Mouse (Mus musculus) gastrocnemius, postnatal 25 days (tissue): ENCODE measurements around the gene Sfi1. TPM values are rescaled to one million over a fixed set of nuclear protein-coding genes. Genes with fewer than 3 reads are reported as not detected.
"Not testable (repeated sequence)": the region's sequence is repeated elsewhere in the genome, so short reads cannot be mapped to it uniquely, and the experiment has no call there.

Experiments used
- DNase-seq: peaks from one replicate; pipeline ENCODE4 v3.0.0; 2022
- long read RNA-seq, 2 experiments: library from polyadenylated mRNA; stranded (forward); transcript quantifications; one replicate each; pipeline ENCODE4 v2.0.0; 2021
- total RNA-seq, 2 experiments: library from RNA; stranded (reverse); gene quantifications; 1 replicate in 1 of 2; 2 replicates in 1 of 2; pipeline ENCODE4 v1.2.3; 2021

Gene Sfi1
- 10 to 100 TPM; 10.8 to 14.1 TPM for total RNA-seq
- long read RNA-seq, experiment 1, partial matches to known transcripts: 2 of 6 reads
- long read RNA-seq, experiment 1, other reads (novel, unspliced or antisense): 4 of 6 reads
- long read RNA-seq, experiment 2, partial matches to known transcripts: 3 of 15 reads
- long read RNA-seq, experiment 2, other reads (novel, unspliced or antisense): 8 of 15 reads

DNA sequence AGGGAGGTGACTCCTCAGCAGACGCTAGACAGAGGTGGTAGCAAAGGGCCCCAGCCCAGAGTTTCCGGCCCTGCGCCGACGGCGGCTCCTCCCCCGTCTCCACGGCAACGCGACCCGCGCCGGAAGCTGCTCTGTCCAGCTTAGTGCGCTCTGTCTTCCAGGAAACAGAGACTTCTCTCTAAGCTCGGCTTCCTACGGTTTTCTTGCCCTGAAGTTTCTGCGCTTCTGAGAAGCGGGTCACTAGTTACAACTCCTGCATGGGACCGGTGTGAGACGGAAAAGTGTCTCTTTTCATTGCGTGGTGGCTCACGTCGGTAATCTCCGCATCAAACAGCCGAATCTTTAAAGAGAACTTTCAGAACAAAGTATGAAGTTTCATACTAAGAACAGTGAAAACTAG lies at the start of gene Sfi1:
Gene Sfi1 (minus strand): TSS at position 101 of the 400 bp plus-strand sequence.
- no peak for DNase-seq

DNA sequence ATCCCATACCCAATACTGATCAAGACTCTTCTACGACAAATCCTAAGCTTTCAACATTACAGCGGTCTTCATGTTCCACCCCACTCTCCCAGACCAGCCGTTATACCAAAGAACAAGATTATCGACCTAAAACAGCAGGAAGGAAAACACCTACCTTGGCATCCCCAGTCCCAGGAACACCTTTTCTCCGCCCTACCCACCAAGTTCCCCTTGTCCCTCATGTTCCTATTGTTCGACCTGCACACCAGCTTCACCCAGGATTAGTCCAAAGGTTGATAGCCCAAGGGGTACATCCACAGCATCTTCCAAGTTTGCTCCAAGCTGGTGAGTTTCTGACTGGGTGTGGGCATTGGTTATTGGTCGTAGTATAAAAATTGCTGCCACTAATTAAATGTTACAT lies 49.1 kb upstream of the Sfi1 start:
- no peak for DNase-seq

DNA sequence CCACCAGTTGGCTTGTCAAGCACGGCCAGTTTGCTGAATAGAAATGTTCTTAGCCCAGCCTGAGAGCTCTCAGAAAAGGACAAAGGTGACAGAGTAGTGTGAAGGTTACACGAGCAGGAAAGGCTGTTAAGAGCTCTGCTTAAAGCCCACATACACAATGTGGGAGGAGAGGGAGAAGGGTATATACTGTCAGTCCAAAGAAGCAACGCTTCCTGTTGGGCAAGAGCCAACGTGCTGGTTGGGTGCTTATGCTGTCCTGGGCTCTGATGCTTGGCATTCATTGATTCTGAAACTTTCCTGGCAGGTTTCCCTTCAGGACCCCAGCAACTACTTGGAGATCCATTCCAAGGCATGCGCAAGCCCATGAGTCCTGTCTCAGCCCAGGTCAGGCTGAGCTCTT lies 42.0 kb upstream of the Sfi1 start:
- DNase-seq: no peak

DNA sequence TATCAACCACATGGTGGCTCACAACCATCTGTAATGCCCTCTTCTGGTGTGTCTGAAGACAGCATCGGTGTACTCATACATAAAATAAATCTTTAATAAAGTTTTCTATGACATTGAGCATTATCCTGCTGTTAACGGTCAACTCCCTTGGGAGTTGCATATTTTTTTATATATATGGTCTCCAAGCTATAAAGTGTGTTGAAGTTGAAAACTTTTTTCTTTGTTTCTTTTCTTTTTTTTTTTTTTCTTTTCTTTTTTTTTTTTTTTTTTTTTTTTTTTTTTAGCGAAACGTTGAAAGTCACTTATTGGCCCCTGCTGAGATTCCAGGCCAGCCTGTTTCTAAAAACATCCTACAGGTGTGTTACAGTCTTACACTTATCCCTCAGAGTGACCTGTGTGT lies 40.4 kb upstream of the Sfi1 start:
- DNase-seq: no peak

DNA sequence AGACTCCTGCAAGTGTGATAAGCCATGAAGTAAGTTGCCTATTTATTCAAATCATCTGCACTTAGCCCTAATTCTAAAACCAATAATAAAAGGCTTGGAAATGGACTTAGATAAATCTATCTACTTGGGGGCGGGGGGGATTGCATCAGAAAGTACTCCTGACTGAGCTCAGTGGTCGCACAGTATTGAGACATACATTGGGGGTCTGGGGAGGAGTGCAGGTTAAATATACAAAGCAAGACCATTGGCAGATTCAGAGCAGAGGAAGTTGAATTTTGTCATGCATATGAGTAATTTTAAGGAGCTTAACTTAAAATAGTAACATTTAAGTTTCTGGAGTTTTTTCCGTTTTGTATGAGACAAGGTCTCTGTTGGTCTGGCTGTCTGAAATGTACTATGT lies 39.0 kb upstream of the Sfi1 start:
- DNase-seq: no peak

DNA sequence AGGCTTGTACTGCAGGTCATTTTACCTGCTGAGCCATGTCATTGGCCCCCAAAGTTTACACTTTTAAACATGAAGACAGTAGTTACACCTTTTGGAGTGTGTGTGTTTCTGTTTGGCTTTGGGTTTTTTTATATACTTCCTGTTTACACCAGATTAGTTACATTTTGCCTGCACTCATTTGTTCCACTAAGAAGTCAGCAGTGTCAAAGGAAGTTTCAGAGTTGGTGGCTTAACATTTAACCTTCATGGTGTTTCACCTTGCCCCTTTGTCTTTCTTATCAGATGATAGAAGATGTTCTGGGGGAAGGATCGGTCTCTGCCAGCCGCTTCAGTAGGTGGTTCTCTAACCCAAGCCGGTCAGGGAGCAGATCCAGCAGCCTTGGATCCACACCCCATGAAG lies 33.9 kb upstream of the Sfi1 start:
- no peak for DNase-seq

DNA sequence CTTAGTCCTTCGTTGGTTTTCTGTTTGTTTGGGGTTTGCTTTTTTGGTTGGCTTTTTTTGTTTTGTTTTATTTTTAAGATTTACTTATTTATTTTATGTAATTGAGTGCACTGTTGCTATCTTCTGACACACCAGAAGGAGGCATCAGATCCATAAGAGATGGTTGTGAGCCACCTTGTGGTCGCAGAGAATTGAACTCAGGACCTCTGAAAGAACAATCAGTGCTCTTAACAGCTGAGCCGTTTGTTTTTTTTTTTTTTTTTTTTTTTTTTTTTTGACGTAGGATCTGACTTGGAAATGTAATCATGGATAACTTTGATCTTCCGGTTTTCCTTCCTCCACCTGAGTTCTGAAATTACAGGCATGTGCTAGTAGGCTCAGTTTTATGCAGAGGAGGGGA lies 29.8 kb upstream of the Sfi1 start:
- DNase-seq: no peak

DNA sequence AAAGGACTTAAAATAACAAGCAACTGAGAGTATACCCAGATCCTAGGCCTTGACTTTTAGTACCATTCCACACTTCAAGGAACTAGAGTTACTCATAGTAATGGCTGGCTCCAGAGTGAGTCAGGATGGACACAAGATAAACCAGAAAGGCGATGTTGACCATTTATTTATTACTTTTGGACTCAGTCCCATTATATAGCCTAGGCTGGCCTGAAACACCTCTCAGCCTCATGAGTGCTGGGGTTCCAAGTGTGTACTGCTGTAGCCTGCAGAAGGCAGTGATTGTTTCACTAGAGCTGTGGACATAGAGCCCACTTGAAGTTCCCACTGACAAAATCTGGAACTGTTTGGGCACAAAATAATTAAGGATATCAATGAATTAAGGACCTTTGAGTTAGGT lies 19.3 kb upstream of the Sfi1 start:
- no peak for DNase-seq

DNA sequence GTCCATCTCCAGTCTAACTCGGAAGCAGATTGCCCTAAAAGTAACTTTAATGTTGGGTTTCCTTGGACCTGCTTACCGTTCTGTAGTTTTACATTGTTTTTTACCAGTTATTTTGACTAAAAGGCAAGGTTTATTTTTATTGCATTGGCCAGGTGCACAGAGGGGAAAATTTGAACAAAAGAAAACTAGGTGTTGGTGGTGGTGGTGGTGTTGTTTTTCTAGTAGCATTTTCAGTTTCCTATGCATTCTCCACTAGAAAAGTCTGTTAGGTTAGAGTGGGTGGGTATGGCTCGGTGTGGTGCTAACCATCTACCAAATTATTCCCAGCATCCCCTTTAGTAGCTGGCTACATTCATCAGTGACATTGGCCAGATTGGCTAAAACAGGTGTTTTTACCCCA lies 13.5 kb upstream of the Sfi1 start:
- DNase-seq: no peak

DNA sequence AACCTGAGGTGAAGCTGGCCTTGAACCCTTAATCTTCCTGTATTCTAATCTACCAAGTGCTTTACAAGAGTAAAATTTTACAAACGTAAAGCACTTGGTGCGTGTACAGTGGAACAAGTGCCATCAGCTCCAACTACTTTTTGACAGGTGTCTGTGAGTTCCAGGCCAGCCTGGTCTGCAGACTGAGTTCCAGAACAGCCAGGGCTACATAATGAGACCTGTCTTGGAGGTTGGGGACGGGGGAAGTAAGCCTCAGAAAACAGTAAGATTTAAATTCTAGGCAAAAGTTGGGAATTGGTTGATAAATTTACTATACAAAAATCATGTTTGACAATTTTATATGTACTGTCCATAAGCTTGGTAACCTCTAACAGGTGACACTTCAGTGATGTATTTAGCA lies 11.9 kb upstream of the Sfi1 start:
- DNase-seq: no peak

DNA sequence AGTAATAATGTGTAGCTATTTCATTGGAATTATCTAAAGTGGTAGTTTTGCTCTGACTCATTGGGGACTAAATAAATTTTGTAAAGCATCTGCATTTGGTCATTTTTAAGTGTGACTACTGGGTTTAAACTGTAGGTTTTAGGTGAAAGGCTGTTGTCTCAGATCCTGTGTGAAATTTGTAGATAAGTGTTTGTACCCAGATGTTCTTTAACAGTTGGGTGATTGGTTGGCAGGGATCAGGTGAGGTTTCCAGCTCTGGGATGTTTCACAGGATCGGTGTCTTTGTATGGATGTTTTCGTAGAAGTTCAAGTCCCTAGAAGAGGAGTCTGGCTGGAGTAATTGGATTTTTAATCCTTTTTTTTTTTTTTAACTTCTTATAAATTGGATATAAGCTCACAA lies 10.5 kb upstream of the Sfi1 start:
- no peak for DNase-seq

DNA sequence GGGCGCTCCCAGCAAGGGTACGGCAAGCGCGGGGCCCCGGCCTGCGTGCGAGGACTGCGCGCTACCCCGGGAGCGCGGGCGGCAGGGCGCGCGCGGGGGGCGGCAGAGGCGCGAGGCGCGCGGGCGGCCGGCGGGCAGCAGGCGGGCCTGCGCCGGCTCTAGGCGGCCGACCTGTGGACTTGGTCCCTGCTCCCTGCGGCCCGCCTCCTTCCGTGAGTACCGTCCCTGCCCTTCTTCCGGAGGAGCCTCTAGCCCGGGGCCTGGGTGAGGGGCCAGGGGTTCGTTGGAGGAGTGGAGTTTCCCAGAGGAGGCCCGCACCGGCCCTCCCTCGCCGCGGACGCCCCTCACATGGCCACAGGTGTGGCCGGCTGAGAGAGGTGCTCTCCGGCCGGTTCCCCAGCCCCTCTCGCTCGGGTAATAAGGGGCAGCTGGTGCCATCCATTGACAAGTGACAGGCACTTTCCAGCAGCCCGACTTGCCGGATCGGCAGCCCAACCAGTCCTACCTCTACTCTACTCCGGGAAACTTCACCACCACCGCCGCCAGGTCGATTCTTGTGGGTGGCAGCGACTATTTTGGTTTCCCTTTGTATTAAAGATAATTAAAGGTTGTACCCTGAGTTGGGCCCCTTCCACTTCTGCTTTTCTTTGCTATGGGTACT lies 9.6 kb upstream of the Sfi1 start:
- DNase-seq: peak; percentile 48

DNA sequence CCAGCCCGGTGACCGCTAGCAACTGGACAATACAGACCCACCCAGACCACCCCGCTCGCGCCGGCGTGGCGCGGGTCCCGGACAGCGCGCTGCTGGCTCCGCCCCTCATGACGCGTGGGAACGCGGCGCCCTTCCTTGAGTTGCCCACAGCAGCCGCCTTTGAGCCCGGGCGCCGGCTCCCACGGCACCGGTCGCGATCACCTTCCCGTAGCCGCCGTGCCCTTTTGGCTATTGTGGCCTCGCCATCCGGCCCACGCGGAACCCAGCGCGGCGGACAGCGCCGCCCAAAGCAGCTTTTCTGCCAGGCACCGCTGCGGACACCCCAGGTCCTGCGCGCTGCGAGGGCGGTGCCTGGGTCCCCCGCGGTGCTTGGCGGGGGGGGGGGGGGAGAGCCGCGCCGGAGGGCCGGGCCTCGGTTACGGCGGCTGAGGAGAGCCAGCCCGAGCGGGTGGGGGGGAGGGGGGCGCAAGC lies 9.0 kb upstream of the Sfi1 start, which contains the start of gene Eif4enif1:
Gene Eif4enif1 (plus strand): TSS at position 162 of the 471 bp plus-strand sequence.
- DNase-seq: peak; percentile 88

DNA sequence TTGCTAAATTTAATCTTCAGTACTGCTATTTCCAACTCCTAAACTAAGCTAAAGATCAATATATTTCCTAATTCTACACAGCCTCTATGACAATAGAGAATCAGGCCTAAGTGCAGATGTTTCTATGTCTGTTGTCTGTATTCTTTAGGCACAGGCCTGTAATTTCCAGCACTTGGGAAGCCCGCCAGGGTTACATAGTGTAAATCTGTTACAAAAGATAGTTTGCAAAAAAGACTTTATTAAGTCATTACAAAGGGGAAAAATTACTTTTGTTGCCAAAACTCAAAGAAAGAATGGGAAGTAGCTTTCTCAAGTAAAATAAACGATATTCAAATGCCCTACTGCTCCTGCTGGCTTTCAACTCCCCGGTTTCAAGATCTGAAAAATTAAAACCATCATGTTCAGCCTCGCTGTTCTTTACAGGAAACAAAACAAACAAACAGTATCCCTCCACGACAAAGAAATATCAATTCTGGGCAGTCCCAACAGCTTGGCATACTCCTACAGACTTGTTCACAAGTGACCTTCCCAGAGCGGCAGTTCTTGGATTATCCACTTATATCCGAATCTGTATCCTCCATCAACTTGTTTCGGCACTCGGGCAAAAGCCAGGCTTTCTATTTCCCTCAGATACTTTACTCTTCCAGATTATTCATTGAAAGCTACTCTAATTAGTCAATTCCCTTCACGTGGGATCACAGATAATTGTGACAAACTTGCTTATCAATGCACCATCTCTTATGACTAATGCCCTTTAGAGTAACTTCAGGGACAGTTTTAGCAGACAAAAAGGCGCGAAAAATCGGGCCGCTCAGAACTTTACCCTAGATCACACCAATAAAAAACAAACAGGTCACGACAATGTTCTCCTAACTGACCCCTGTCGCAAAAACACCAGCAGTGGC lies 8.3 kb upstream of the Sfi1 start:
- no peak for DNase-seq

DNA sequence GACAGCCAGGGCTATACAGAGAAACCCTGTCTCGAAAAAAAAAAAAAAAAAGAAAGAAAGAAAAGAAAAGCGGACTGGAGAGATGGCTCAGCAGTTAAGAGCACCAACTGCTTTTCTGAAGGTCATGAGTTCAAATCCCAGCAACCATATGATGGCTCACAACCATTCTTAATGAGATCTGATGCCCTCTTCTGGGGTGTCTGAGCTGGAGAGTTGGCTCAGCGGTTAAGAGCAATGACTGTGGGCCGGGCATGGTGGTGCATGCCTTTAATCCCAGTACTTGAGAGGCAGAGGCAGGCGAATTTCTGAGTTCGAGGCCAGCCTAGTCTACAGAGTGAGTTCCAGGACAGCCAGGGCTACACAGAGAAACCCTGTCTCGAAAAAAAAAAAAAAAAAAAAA lies 7.4 kb upstream of the Sfi1 start:
- peak; percentile 5 for DNase-seq

DNA sequence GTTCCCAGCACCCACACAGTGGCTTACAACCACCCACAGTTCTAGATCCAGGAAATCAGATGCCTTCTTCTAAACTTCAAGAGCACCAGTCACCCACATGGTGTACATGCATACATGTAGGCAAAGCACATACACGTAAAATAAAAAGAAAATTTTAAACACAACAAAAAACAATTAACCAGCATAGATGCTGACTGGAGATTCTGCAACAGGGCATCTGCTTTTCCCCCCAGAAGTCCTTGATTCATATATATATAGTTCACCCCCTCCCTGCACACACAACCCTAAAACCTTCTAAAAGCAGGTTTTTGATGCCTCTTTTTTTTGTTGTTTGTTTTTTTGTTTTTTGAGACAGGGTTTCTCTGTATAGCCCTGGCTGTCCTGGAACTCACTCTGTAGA lies 10.6 kb downstream of the Sfi1 start:
- DNase-seq: not testable (repeated sequence)

DNA sequence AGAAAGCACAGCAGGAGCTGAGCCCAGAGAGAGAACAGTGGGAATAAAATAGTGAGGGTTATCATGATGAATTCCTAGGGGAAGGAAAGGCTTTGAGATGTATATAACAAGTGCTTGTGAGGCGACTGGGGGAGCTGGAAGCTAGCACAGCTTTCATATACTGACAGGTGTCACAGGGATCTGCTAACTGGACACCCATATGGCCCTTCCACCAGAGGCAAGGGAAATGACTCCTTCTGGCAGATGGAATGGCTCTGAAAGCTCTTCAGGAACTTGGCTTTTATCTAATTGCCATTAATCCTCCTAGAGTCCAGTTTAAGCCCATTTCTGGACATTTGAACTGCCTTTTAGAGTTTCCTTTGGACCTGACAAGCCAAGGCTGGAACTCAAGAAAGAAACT lies 11.3 kb downstream of the Sfi1 start:
- not testable (repeated sequence) for DNase-seq

DNA sequence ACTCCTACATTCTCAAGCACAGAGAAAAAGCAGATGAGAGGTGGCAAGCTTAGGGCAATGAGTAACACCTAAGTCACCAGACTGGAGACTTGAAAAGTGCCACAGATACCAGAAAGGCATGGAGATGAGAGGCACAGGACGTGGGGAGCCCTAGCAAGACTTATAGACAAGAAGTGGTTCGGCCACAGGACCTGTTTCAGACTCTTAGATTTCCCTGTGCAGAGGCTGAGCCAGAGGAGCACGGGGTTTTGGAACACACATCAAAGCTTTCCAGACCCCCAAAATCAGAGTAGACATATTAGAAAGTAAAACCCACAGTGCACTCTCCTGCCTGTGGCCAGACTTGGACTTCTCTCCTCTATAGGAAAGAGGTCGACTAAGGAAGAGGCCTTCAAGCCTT lies 12.0 kb downstream of the Sfi1 start:
- peak; percentile 77 for DNase-seq

DNA sequence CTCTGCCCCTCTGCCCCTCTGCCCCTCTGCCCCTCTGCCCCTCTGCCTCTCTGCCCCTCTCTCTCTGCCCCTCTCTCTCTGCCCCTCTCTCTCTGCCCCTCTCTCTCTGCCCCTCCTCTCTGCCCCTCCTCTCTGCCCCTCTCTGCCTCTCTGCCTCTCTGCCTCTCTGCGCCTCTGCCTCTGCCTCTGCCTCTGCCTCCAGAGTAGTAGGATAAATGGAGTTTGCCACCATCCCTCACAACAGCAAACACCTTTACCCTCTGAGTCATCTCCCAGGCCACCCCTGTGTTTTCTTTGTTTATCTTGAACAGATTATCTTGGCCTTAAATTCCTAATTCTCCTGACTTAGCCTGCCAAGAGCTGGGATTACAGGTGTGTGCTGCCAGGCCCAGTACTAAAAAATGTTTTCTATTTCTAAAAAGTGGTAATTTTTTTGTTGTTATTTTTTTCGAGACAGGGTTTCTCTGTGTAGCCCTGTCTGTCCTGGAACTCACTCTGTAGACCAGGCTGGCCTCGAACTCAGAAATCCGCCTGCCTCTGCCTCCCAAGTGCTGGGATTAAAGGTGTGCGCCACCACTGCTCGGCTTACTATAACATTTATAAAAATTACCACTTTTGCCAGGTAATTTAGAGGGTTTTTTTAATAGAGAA lies 12.6 kb downstream of the Sfi1 start:
- DNase-seq: not testable (repeated sequence)

DNA sequence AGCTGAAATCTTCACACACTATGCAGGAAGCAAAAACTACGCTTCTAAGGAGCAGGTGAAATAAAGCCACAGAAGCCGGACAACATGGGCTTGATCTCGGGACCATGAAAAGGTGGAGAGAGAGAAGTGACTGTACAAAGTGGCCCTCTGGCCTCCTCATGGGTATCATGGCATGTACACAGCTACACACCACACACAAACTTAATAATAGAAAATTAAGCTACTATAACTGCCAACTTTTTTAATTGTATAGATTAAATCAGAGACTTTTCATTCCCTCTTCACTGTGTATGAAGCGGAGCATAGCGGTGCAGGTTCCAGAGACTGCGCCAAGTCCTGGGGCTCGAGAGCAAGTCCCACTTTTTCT lies 13.6 kb downstream of the Sfi1 start:
- peak; percentile 39 for DNase-seq

DNA sequence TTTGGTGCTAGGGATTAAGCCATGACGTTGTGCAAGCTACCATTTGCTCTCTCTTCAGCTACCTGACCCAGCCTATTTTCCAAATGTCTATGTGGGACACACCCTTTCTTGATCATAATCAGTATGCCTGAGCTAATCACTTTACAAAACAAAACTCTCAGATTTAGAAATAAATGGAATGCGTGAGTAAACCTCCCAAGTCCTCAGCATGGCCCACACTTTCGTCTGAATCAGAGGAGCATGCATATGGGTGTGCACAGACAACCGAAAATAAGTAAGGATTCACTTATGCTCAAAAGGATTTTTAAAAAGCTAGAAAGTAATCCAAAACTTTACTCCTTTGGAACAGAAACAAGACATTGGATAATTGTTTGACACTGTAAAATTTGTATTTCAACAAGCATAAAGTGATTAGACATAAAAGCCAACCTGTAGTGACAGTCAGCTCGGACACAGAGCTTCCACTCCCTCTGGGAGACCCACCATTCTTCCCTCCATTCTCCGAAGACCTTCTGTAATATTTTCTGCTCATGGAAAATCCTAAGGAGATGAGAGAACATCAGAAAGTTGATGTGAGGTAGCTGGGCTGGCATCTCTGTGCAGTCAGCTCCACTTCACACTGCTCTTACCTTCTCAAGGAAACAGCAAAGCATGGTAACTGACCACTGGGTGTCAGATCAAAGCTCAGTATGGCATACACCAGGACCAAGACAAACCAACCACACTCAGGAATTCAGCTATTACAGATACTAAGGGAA lies 14.1 kb downstream of the Sfi1 start:
- peak; percentile 40 for DNase-seq
